Mouse (Mus musculus) lung, adult 2 months (tissue): ENCODE measurements at regions not wholly inside any gene's neighbourhood (a gene's known extent, or its start where the extent isn't known, plus 50 kb on each side); places are given as distances from the start of the nearest gene placed in this dataset.

Source experiments
- CTCF ChIP-seq: fragments of 200-500 bp; IDR thresholded peaks from 2 replicates; pipeline ENCODE4 v1.5.1; 2011; ENCODE audit warnings: mild to moderate bottlenecking, low read length, control low read depth; ENCODE audit not compliant: insufficient read depth
- POLR2A ChIP-seq: fragments of 200-500 bp; IDR thresholded peaks from 2 replicates; pipeline ENCODE4 v1.6.1; 2011; ENCODE audit warnings: low read depth, mild to moderate bottlenecking, control low read depth, low read length, borderline replicate concordance; ENCODE audit errors: extremely low read depth

GRCm38 (mm10) chr1:157810657-157811056 is 304.1 kb downstream of the Sec16b start:
- TF ChIP-seq POLR2A (no peak), CTCF (no peak)
